8 mouse cellular contexts compared by ENCODE assay signal in the genomic region with DNA sequence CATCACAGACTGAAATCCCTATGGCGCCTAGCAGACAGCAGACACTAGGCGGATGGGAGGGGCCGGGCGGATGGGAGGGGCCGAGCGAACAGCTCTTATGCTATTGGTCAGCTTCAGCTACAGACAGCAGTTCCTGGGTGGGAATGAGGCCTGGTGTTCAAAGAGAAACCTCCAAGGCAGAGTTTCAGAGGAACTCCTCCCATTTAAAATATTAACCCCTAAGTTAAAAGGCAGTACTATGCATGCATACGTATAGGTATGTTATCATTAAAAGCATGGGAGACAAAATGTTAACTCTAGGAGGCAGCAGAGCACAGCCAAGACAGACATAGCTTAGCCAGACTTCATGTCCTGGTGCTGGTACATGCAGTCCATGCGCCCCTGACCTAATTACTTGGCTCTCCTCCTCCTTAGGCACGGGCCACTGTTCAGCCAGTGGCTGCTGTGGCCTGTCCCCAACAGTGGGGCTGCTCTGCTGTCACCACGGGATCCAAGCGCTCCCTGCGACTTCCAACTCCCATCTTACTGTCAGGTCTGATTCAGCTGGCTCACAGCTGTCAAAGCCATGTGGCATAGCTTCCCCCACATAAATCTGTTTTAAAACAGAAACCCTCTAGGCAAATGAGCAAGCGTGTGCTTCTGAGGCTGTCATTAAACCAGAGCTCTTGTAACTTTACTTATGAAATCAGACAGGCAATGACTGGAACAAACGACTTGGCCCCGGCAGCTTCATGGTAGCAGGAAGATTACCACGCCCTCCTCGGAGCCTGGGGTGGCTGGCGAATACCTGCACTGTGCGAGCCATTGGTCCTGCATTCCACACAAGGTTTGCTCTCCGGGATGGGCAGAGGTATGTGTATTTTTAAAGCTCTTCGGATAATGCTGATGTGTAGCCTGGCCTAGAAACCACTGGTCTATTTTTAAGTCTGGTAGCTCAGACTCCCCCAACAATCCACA. TPM values are rescaled to one million over a fixed set of nuclear protein-coding genes. Genes with fewer than 3 reads are reported as not detected.
DNase-seq lines count a peak whose midpoint lies in the region; ATAC-seq lines count a peak whose summit lies in the region.

No protein-coding gene starts in this region.

- peak; percentile 76 for ATAC-seq in hindbrain, embryonic 15.5 days (ENCODE audit: low FRiP score, low read depth)

- 54% methylated on average over 21 of the region's 21 CpGs for WGBS in hindbrain, embryonic 15.5 days

- no peaks in the 10 kb centered on the region for H3K9me3 ChIP-seq in hindbrain, embryonic 15.5 days

- H3K4me3 ChIP-seq in hindbrain, embryonic 15.5 days = no peak overlapping the region

- peaks cover 34% of the 10 kb centered on the region for H3K4me1 ChIP-seq in hindbrain, embryonic 15.5 days (replicated peaks)

- H3K9ac ChIP-seq in hindbrain, embryonic 15.5 days = no peak overlapping the region

- DNase-seq in 3T3-L1 (ENCODE audit: low read depth, low spot score) = peak; percentile 38
- peak; percentile 68 to 71 for DNase-seq in adrenal gland, postnatal 36 days
- peak; percentile 40 to 45 for DNase-seq in frontal cortex, postnatal 14 days (ENCODE audit: low spot score in 2 of 2)
- peak; percentile 49 to 54 for DNase-seq in layer of hippocampus, postnatal 25 days (ENCODE audit: extremely low spot score in 1 of 2, low spot score in 1 of 2)
- peak; percentile 81 for DNase-seq in lung, postnatal 10 days
- DNase-seq in right cerebral cortex, postnatal 14 days = peak; percentile 33
- DNase-seq in thymus, postnatal 25 days = no peak

- H3K4me2 ChIP-seq in hindbrain, embryonic 15.5 days = peak overlapping the region; percentile 7; the same call in 1 of the 2 replicates

- no peaks in the 10 kb centered on the region for H3K27me3 ChIP-seq in hindbrain, embryonic 15.5 days

- peak overlapping the region; percentile 35 for H3K27ac ChIP-seq in hindbrain, embryonic 15.5 days (replicated peaks)

- peaks cover 11% of the 10 kb centered on the region for H3K36me3 ChIP-seq in hindbrain, embryonic 15.5 days

RNA-seq across cellular contexts. Expression of a gene that starts 52.3 kb away (rescaled TPM):
- 10 to 100 TPM; 20.1 to 27.4 TPM for total RNA-seq in adrenal gland, postnatal 36 days (2021)
- polyA plus RNA-seq in hindbrain, embryonic 15.5 days (2015; fragmentation: Nextera tagmentation; extraction: Ambion mirVana) = 41.4 and 43.2 TPM in 2 replicates
- total RNA-seq in layer of hippocampus, postnatal 25 days (2021) = 10 to 100 TPM; 56.9 to 58.6 TPM
